Mouse (Mus musculus) MEL (cell line): ENCODE data around the gene Minos1. TPM values are rescaled to one million over a fixed set of nuclear protein-coding genes. Genes with fewer than 3 reads are reported as not detected.

Source experiments
- DNase-seq: peaks from one replicate; pipeline ENCODE4 v3.0.0; 2011; ENCODE audit warnings: low read depth, low spot score
- H3K27ac ChIP-seq: 2 replicates; pipeline ENCODE4 v1.5.1; 2012; ENCODE audit warnings: low read depth, mild to moderate bottlenecking, control low read depth, low read length, moderate library complexity; ENCODE audit not compliant: control insufficient read depth
- H3K27me3 ChIP-seq, 2 experiments: fragments of 150-350 bp in 1 of 2; sonication (generic) in 1 of 2; 2 replicates each; pipeline ENCODE4 v1.6.1; 2012; ENCODE audit warnings: low read length in 2 of 2, mild to moderate bottlenecking in 2 of 2, improper control_type of control experiment in 1 of 2, moderate library complexity in 1 of 2; ENCODE audit not compliant: insufficient read depth in 2 of 2, control insufficient read depth in 1 of 2
- H3K36me3 ChIP-seq, 2 experiments: 2 replicates each; pipeline ENCODE4 v1.6.1; 2012 to 2014; ENCODE audit warnings: low read length in 2 of 2, improper control_type of control experiment in 1 of 2, inconsistent platforms in 1 of 2, mild to moderate bottlenecking in 1 of 2; ENCODE audit not compliant: insufficient read depth in 2 of 2, control insufficient read depth in 1 of 2
- H3K4me1 ChIP-seq, 2 experiments: fragments of 150-350 bp in 1 of 2; sonication (generic) in 1 of 2; 2 replicates each; pipeline ENCODE4 v1.6.1; 2012; ENCODE audit warnings: low read length in 2 of 2, improper control_type of control experiment in 1 of 2, mild to moderate bottlenecking in 1 of 2; ENCODE audit not compliant: insufficient read depth in 2 of 2, control insufficient read depth in 1 of 2
- H3K4me3 ChIP-seq, 2 experiments: fragments of 150-350 bp in 1 of 2; sonication (generic) in 1 of 2; 2 replicates each; pipeline ENCODE4 v1.5.1; 2012; ENCODE audit warnings: low read depth in 2 of 2, low read length in 2 of 2, mild to moderate bottlenecking in 2 of 2, moderate library complexity in 2 of 2, control low read depth in 1 of 2, improper control_type of control experiment in 1 of 2; ENCODE audit not compliant: control insufficient read depth in 1 of 2, insufficient read depth in 1 of 2
- H3K79me2 ChIP-seq: 2 replicates; pipeline ENCODE4 v1.6.1; 2012; ENCODE audit warnings: mild to moderate bottlenecking, low read length, moderate library complexity; ENCODE audit not compliant: control insufficient read depth, poor library complexity, insufficient read depth
- H3K9ac ChIP-seq: 2 replicates; pipeline ENCODE4 v1.6.1; 2012; ENCODE audit warnings: low read depth, mild to moderate bottlenecking, control low read depth, low read length, moderate library complexity; ENCODE audit not compliant: control insufficient read depth, poor library complexity, severe bottlenecking
- H3K9me3 ChIP-seq: fragments of 150-350 bp; sonication (generic); replicated peaks from 2 replicates; pipeline ENCODE4 v1.6.1; 2012; ENCODE audit warnings: mild to moderate bottlenecking, low read length, improper control_type of control experiment, moderate library complexity; ENCODE audit not compliant: insufficient read depth
- BHLHE40 ChIP-seq: IDR thresholded peaks from 2 replicates; pipeline ENCODE4 v1.6.1; 2012; ENCODE audit warnings: low read depth, mild to moderate bottlenecking, inconsistent platforms, low read length, improper control_type of control experiment, borderline replicate concordance
- CTCF ChIP-seq, 3 experiments: IDR thresholded peaks in 2 of 3; conservative IDR thresholded peaks in 1 of 3; 2 replicates each; pipeline ENCODE4 v1.5.1; 2011 to 2012; ENCODE audit warnings: low read length in 3 of 3, low read depth in 2 of 3, mild to moderate bottlenecking in 2 of 3, improper control_type of control experiment in 1 of 3, inconsistent platforms in 1 of 3, mixed read lengths in 1 of 3, moderate library complexity in 1 of 3; ENCODE audit not compliant: control insufficient read depth in 1 of 3, insufficient read depth in 1 of 3, poor library complexity in 1 of 3, severe bottlenecking in 1 of 3
- E2F4 ChIP-seq: IDR thresholded peaks from 2 replicates; pipeline ENCODE4 v1.6.1; 2011; ENCODE audit warnings: low read depth, low read length, improper control_type of control experiment, borderline replicate concordance
- EP300 ChIP-seq, 2 experiments: IDR thresholded peaks; 2 replicates each; pipeline ENCODE4 v1.6.1; 2011; ENCODE audit warnings: improper control_type of control experiment in 2 of 2, low read length in 2 of 2, low read depth in 1 of 2, mild to moderate bottlenecking in 1 of 2
- GABPA ChIP-seq: IDR thresholded peaks from 2 replicates; pipeline ENCODE4 v1.6.1; 2012; ENCODE audit warnings: low read depth, mild to moderate bottlenecking, inconsistent platforms, low read length, improper control_type of control experiment, moderate library complexity
- HCFC1 ChIP-seq: IDR thresholded peaks from 2 replicates; pipeline ENCODE4 v1.6.1; 2012; ENCODE audit warnings: low read depth, mild to moderate bottlenecking, inconsistent platforms, low read length, improper control_type of control experiment, moderate library complexity
- KAT2A ChIP-seq: conservative IDR thresholded peaks from 2 replicates; pipeline ENCODE4 v1.6.1; 2012; ENCODE audit warnings: low read depth, low read length, improper control_type of control experiment, inconsistent platforms
- MAFK ChIP-seq: IDR thresholded peaks from 2 replicates; pipeline ENCODE4 v1.6.1; 2011; ENCODE audit warnings: low read depth, mild to moderate bottlenecking, low read length, improper control_type of control experiment, borderline replicate concordance
- MAX ChIP-seq: IDR thresholded peaks from 2 replicates; pipeline ENCODE4 v1.6.1; 2011; ENCODE audit warnings: low read length, improper control_type of control experiment
- MAZ ChIP-seq: IDR thresholded peaks from 2 replicates; pipeline ENCODE4 v1.6.1; 2012; ENCODE audit warnings: low read depth, mild to moderate bottlenecking, inconsistent platforms, low read length, improper control_type of control experiment
- MXI1 ChIP-seq: IDR thresholded peaks from 2 replicates; pipeline ENCODE4 v1.6.1; 2011; ENCODE audit warnings: mild to moderate bottlenecking, low read depth, low read length, improper control_type of control experiment
- MYB ChIP-seq: IDR thresholded peaks from 2 replicates; pipeline ENCODE4 v1.6.1; 2011; ENCODE audit warnings: mild to moderate bottlenecking, low read depth, low read length, improper control_type of control experiment
- NELFE ChIP-seq: IDR thresholded peaks from 2 replicates; pipeline ENCODE4 v1.6.1; 2011; ENCODE audit warnings: low read depth, low read length, improper control_type of control experiment
- POLR2AphosphoS2 ChIP-seq: IDR thresholded peaks from 2 replicates; pipeline ENCODE4 v1.6.1; 2011; ENCODE audit warnings: low read length, improper control_type of control experiment
- POLR2AphosphoS5 ChIP-seq: IDR thresholded peaks from 2 replicates; pipeline ENCODE4 v1.6.1; 2012; ENCODE audit warnings: low read depth, borderline replicate concordance, mild to moderate bottlenecking, inconsistent platforms, low read length, moderate library complexity, mixed read lengths
- RCOR1 ChIP-seq: IDR thresholded peaks from 2 replicates; pipeline ENCODE4 v1.6.1; 2012; ENCODE audit warnings: low read depth, mild to moderate bottlenecking, inconsistent platforms, low read length, improper control_type of control experiment
- SIN3A ChIP-seq: IDR thresholded peaks from 2 replicates; pipeline ENCODE4 v1.6.1; 2012; ENCODE audit warnings: low read length, improper control_type of control experiment, inconsistent platforms
- SMC3 ChIP-seq: IDR thresholded peaks from 2 replicates; pipeline ENCODE4 v1.6.1; 2011; ENCODE audit warnings: low read depth, low read length, improper control_type of control experiment
- TCF12 ChIP-seq: IDR thresholded peaks from 2 replicates; pipeline ENCODE4 v1.6.1; 2014; ENCODE audit warnings: low read depth, mild to moderate bottlenecking, inconsistent platforms, low read length, improper control_type of control experiment, moderate library complexity
- USF1 ChIP-seq: IDR thresholded peaks from 2 replicates; pipeline ENCODE4 v1.6.1; 2014; ENCODE audit warnings: low read depth, mild to moderate bottlenecking, inconsistent platforms, low read length, improper control_type of control experiment, moderate library complexity
- ZKSCAN1 ChIP-seq: IDR thresholded peaks from 2 replicates; pipeline ENCODE4 v1.6.1; 2012; ENCODE audit warnings: low read depth, mild to moderate bottlenecking, inconsistent platforms, low read length, improper control_type of control experiment, moderate library complexity
- ZMIZ1 ChIP-seq: IDR thresholded peaks from 2 replicates; pipeline ENCODE4 v1.6.1; 2012; ENCODE audit warnings: low read depth, mild to moderate bottlenecking, inconsistent platforms, low read length, improper control_type of control experiment, moderate library complexity
- ZNF384 ChIP-seq: IDR thresholded peaks from 2 replicates; pipeline ENCODE4 v1.6.1; 2012; ENCODE audit warnings: low read depth, mild to moderate bottlenecking, inconsistent platforms, low read length, improper control_type of control experiment
- polyA plus RNA-seq, 2 experiments: library from polyadenylated mRNA; stranded (reverse) in 1 of 2; unstranded in 1 of 2; fragments of >175 nt in 1 of 2; fragments of >200 nt in 1 of 2; gene quantifications; 2 replicates each; pipeline versions ENCODE4 v1.2.1 to v1.2.4; 2012; ENCODE audit warnings: low replicate concordance in 2 of 2, low read depth in 1 of 2; ENCODE audit not compliant: insufficient read length in 2 of 2, insufficient read depth in 1 of 2, missing spikeins in 1 of 2
- total RNA-seq: library from RNA; depleted of rRNA; stranded (reverse); fragments of 300-350 nt; gene quantifications from 2 replicates; pipeline ENCODE4 v1.2.3, GENCODE M21; 2012

The Minos1 gene
- total and polyA plus RNA-seq, 3 experiments: 163 to 401 TPM; not detected in 1

- TF ChIP-seq GABPA (no peak), ZNF384 (no peak), KAT2A (no peak), POLR2AphosphoS2 (no peak), SIN3A (peak; percentile 73; the same call in 1 of the 2 replicates), RCOR1 (no peak), MAZ (no peak), ZKSCAN1 (no peak), USF1 (no peak), MXI1 (peak; percentile 55; the same call in 1 of the 2 replicates), NELFE (peak; percentile 28; the same call in 1 of the 2 replicates), MAFK (no peak), EP300 (IDR thresholded peaks at IDR 0.05; ENCODE audit: low read depth in 1 of 2, low read length in 2 of 2) (peak in 1 of 2 experiments; percentile 42; a peak in 1 of 4 replicates), ZMIZ1 (no peak), SMC3 (peak; percentile 48), TCF12 (no peak), HCFC1 (no peak), MYB (no peak), MAX (no peak; the same call in 1 of the 2 replicates)
These were observed 38.3 kb upstream of the Minos1 start (continued) for GRCm38 (mm10) chr4:139168985-139169747.

GRCm38 (mm10) chr4:139167107-139167506, 36.2 kb upstream of the Minos1 start:
- no peak for TF ChIP-seq E2F4
- TF ChIP-seq POLR2AphosphoS5: no peak
- no peak for TF ChIP-seq CTCF (IDR thresholded peaks at IDR 0.05 in 2 of 3, conservative IDR thresholded peaks at IDR 0.05 in 1 of 3; ENCODE audit: control insufficient read depth in 1 of 3, insufficient read depth in 1 of 3, low read depth in 2 of 3, low read length in 3 of 3, poor library complexity in 1 of 3, severe bottlenecking in 1 of 3)
- no peak for TF ChIP-seq MAX
- no peak for TF ChIP-seq SIN3A
- no peak for TF ChIP-seq BHLHE40
- TF ChIP-seq MAFK: no peak
- no peak for TF ChIP-seq MAZ
- H3K4me3 ChIP-seq: no peak overlapping the region
- H3K36me3 ChIP-seq: peaks cover 0 to 2% of the 10 kb centered on the region in 2 experiments; a peak in 2 of 4 replicates
- H3K9me3 ChIP-seq: no peaks in the 10 kb centered on the region
- H3K79me2 ChIP-seq: no peaks in the 10 kb centered on the region
- no peak overlapping the region for H3K9ac ChIP-seq
- no peak for DNase-seq
- no peak overlapping the region for H3K27ac ChIP-seq
- no peaks in the 10 kb centered on the region; a peak in 1 of 4 replicates for H3K27me3 ChIP-seq
- H3K4me1 ChIP-seq: peaks cover 0 to 9% of the 10 kb centered on the region in 2 experiments; a peak in 1 of 4 replicates
